Mouse (Mus musculus) embryo, embryonic 10.5 days (tissue): Measurements from ENCODE around the gene Stxbp4.

Experiments used
- DNase-seq: peaks from one replicate; pipeline ENCODE4 v3.0.0-alpha.2; 2015; ENCODE audit warnings: low spot score

Stxbp4 gene

DNA sequence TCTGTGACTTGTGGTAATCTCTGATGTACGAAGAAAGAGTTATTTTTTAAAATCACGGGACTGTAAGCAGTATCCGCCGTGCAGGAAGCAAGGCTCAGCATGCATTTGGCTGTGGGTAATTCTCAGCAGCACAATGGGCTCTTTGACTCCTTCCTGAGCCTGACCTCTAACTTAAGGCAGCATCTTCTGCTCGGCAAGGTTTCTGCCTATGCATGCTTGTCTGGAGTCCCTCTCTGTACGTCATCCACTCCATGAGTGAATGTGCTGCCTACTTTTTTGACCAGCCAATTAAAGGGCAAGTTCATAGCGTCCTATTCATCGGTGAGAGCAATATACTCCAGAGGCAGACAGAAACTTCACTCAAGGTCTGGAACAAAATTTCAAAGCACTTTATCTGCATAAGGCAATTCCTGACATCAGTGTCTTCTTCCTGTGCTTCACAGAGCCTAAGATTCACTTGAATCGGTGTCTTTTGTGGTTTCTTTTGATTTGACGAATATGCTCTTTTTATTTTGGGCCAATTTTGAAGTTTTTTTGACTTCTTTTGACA is 173.8 kb downstream of the Stxbp4 start:
- DNase-seq = peak; percentile 21

DNA sequence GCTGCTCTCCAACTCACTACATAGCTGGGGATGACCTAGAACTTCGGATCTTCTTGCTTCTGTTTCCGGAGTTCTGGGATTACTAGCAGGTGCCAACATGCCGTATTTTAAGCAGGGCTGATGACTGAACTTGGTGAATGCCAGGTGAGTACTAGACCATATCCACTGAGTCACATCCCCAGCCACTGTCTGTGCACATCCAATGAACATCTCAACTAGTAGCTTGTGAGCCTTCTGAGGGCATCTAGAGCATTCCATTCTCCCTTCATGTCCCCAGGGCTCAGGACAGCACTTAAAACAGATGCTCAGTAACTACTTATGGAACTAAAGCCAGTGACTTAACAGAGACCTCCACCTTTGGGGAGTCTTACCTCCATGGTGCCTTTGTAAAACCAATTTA is 177.4 kb downstream of the Stxbp4 start:
- no peak for DNase-seq

DNA sequence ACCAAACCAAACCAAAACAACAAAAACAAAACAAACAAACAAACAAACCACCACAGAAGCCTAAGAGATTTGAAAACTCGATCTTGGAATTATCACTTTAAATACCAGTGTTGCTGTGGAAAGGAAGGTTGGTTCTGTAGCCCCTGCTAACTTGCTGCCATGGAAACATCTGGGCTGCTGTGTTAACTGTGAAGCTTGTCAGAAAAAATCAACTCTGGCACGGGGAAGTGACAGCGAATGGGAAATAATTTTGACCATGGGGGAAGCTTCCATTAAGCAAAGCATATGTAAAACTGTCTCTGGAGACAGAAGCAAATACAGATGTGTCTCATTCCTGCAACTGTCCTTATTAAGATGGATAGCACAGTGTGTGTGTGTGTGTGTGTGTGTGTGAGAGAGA is 185.8 kb downstream of the Stxbp4 start:
- no peak for DNase-seq

DNA sequence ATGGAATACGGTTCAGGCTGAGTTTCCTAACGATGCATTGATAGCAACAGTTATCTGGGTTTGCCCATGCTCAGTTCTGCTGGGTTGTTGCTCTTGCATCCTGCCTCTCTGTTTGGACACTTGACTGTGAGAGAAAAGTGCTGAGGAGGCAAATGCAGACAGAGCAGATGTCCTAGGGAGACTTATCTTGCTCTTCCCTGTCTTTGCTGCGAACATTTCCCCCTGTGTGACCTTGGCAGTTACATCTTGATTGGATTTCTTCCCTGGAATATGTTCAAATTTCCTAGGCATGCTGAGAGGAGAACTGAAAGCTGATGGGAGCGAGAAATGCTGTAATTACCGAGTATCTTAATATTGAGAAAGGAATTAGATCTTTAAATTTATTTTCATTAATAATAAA is 186.4 kb downstream of the Stxbp4 start:
- DNase-seq = no peak

DNA sequence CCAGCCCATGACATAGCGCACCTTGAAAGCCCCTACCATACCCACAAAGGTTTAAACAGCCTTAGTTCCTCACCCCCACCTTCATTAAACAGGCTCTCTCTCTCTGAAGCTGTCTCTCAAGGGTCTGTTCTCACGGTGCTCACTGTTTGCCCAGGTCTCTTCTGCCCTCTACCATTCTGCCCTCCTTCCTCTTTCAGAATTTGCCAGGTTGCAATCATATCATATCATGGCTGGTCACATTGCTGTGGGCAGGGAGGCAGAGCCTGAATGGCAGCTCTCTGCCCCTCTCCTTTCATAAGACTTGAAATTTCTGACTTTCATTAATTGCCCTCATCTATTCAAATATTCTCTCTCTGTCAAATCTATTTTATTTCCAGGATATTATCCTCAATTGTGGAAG is 195.4 kb downstream of the Stxbp4 start:
- DNase-seq = no peak

DNA sequence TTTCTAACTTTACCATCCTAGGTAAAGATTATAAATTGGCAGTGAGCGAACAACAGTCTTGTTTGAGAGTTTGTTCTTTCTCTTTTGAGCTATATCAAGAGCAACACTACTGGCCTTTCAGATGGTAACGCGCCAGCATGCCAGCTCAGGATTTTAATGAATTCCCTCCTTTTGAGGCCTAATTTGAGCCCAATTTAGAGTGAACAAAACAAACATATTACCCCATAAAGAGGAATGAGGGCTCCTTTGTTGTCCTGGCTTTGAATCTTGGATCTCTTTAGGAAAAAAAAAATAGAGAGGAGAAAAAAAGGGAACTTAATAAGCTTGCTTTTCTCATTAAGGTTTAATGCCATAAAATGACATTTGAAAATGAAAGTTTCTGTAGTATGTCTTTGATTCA is 197.0 kb downstream of the Stxbp4 start:
- no peak for DNase-seq

DNA sequence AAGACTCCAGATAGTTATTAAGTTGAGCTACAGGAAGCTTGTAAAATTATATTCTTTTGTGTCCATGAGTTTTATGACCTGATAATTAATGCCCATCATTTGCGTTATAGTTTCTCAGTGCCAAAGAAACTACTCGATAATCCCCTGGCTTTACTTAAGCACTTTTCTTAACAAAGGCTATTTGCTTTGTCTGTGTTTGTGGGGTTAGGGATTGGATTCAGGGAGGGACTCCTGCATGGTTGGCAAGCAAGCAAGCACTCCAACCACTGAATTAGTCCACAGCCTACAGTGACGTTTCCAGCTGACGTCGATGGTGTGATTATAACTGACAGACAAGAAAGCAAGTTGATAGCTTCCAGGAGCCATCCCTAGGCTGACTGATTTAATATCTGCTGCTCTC is 199.1 kb downstream of the Stxbp4 start:
- DNase-seq = no peak
